Mouse (Mus musculus) stomach, postnatal 0 days (tissue): ENCODE data around the gene Ptk7.

Experiments
- CTCF ChIP-seq: IDR thresholded peaks from 2 replicates; pipeline ENCODE4 v1.5.1; 2016; ENCODE audit warnings: antibody characterized with exemption, low read depth, mild to moderate bottlenecking, moderate library complexity
- EP300 ChIP-seq: optimal IDR thresholded peaks from 2 replicates; pipeline ENCODE3; 2016; ENCODE audit warnings: antibody characterized with exemption

GRCm38 (mm10) chr17:46546995-46547394, 82.3 kb downstream of the Ptk7 start:
- TF ChIP-seq CTCF, result no peak
- no peak for TF ChIP-seq EP300
